Mouse (Mus musculus): ENCODE measurements around the gene Tmem214. TPM values are rescaled to one million over a fixed set of nuclear protein-coding genes. Genes with fewer than 3 reads are reported as not detected.
A peak's percentile ranks its signal among the peaks of the same experiment; 100 is the strongest.

Gene Tmem214
- total RNA-seq, 2 experiments from 2014 or later, result 65.5 to 71.3 TPM

DNA sequence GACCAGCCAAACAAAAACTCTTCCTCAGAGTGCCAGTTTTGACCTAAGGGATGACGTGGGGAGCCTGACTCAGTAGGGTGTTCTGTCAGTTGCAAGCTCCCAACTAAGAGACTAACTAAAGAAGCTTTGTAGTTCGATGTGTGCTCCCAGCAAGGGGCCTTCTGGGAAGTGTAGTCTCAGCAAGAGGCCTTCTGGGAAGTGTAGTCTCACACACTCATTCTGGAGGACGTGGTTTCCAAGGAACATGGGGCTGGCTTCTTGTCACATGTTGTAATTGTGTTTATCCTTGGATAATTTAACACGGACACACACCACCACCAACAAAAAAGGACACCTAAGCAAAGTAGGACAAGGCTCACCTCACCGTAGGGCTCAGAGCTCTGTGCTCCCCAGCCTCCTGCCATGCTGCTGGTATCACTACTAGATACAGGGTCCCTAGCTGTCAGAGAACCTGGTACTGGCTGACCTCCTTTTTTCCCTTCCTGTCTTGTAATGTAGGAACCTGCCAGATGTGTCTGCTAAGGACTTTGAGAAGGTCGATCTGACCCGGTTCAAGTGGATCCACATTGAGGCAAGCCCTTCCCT, 60.2 kb downstream of the Tmem214 start:
- DNase-seq (ENCODE audit: low spot score in 2 of 2), result peak; percentile 65 to 75
- intact Hi-C loops (cut with DNase I), result no loop called here

Other genes with a start within 250 kb of the Tmem214 start
- 10 to 100 TPM; 40.5 to 40.9 TPM for gene Slc35f6, start 220.1 kb upstream of the Tmem214 start, total RNA-seq (2021)
- gene Cenpa, start 201.2 kb upstream of the Tmem214 start, total RNA-seq (2021), result 1 to 10 TPM; 6.7 to 8.0 TPM
- gene Dpysl5, start 156.4 kb upstream of the Tmem214 start, total RNA-seq (2021), result 10 to 100 TPM; 27.7 to 31.5 TPM
- 100 to 1,000 TPM; 210 to 224 TPM for gene Mapre3, start 53.4 kb upstream of the Tmem214 start, total RNA-seq (2021)
- gene Agbl5, start 20.7 kb downstream of the Tmem214 start, total RNA-seq (2021), result 10 to 100 TPM; 14.3 to 17.8 TPM
- 100 to 1,000 TPM in 1 of 2 experiments, 10 to 100 TPM in 1; 98.1 to 103 TPM for gene Ost4, start 39.8 kb downstream of the Tmem214 start, total RNA-seq (2021)
- 1 to 10 TPM; 2.1 to 2.3 TPM for gene Emilin1, start 45.4 kb downstream of the Tmem214 start, total RNA-seq (2021)
- gene Khk, start 53.4 kb downstream of the Tmem214 start, total RNA-seq (2021), result 10 to 100 TPM; 15.1 to 15.9 TPM
- gene Cgref1, start 77.6 kb downstream of the Tmem214 start, total RNA-seq (2021), result 10 to 100 TPM; 24.8 to 27.7 TPM
- gene Preb, start 92.3 kb downstream of the Tmem214 start, total RNA-seq (2021), result 100 to 1,000 TPM; 125 to 133 TPM
- under 1 TPM; 0.16 to 0.25 TPM for gene Tcf23, start 100.7 kb downstream of the Tmem214 start, total RNA-seq (2021)
- 10 to 100 TPM; 70.8 to 71.4 TPM for gene Atraid, start 180.3 kb downstream of the Tmem214 start, total RNA-seq (2021)
- gene Slc5a6, start 180.9 kb downstream of the Tmem214 start, total RNA-seq (2021), result 10 to 100 TPM; 12.4 to 16.7 TPM
- gene Cad, start 186.8 kb downstream of the Tmem214 start, total RNA-seq (2021), result 10 to 100 TPM; 17.4 to 25.5 TPM
- not detected for gene Dnajc5g, start 238.3 kb downstream of the Tmem214 start, total RNA-seq (2021)
- 100 to 1,000 TPM; 163 to 170 TPM for gene Slc30a3, start 240.2 kb downstream of the Tmem214 start, total RNA-seq (2021)
- 1 to 10 TPM; 2.5 to 4.0 TPM for gene Trim54, start 248.7 kb downstream of the Tmem214 start, total RNA-seq (2021)